Mouse (Mus musculus): ENCODE data around the gene Ifitm2. TPM values are rescaled to one million over a fixed set of nuclear protein-coding genes. Genes with fewer than 3 reads are reported as not detected.

Ifitm2 gene
- polyA plus RNA-seq (2015; fragmentation: Illumina TruSeq; extraction: RNeasy Lipid Tissue Mini Kit (QIAGEN cat#74804); ENCODE audit: insufficient read depth, low replicate concordance) = 142 TPM

GRCm38 (mm10) chr7:140955758-140956555 lies at the start of gene Ifitm2, which contains the start of gene Gm45717:
Gene Ifitm2, minus strand, starts transcription at chr7:140955987.
Gene Gm45717, minus strand, starts transcription at chr7:140955937.

GRCm38 (mm10) chr7:140966921-140967320 lies 11.1 kb upstream of the Ifitm2 start, which contains the start of gene Ifitm1:
Gene Ifitm1, plus strand, starts transcription at chr7:140967221.

GRCm38 (mm10) chr7:140949824-140950530 lies 5.8 kb downstream of the Ifitm2 start, which contains the start of gene Ifitm5:
Gene Ifitm5, minus strand, starts transcription at chr7:140950291.

GRCm38 (mm10) chr7:140941222-140942051 lies 14.3 kb downstream of the Ifitm2 start, which contains the start of gene Pgghg:
Gene Pgghg, plus strand, starts transcription at chr7:140941391.

GRCm38 (mm10) chr7:140920418-140921029 lies 35.3 kb downstream of the Ifitm2 start, which contains the start of gene Nlrp6:
Gene Nlrp6, plus strand, starts transcription at chr7:140920902.

Other genes with a start within 250 kb of the Ifitm2 start
- gene Cyp2e1, start 192.2 kb downstream of the Ifitm2 start, polyA plus RNA-seq (2015; fragmentation: Illumina TruSeq; extraction: RNeasy Lipid Tissue Mini Kit (QIAGEN cat#74804); ENCODE audit: insufficient read depth, low replicate concordance) = 5.1 TPM
- gene Syce1, start 168.1 kb downstream of the Ifitm2 start, polyA plus RNA-seq (2015; fragmentation: Illumina TruSeq; extraction: RNeasy Lipid Tissue Mini Kit (QIAGEN cat#74804); ENCODE audit: insufficient read depth, low replicate concordance) = 0.75 TPM
- gene Zfp941, start 133.8 kb downstream of the Ifitm2 start, polyA plus RNA-seq (2015; fragmentation: Illumina TruSeq; extraction: RNeasy Lipid Tissue Mini Kit (QIAGEN cat#74804); ENCODE audit: insufficient read depth, low replicate concordance) = not detected
- gene Urah, start 121.0 kb downstream of the Ifitm2 start, polyA plus RNA-seq (2015; fragmentation: Illumina TruSeq; extraction: RNeasy Lipid Tissue Mini Kit (QIAGEN cat#74804); ENCODE audit: insufficient read depth, low replicate concordance) = not detected
- gene Scgb1c1, start 110.4 kb downstream of the Ifitm2 start, polyA plus RNA-seq (2015; fragmentation: Illumina TruSeq; extraction: RNeasy Lipid Tissue Mini Kit (QIAGEN cat#74804); ENCODE audit: insufficient read depth, low replicate concordance) = not detected
- gene Odf3, start 108.2 kb downstream of the Ifitm2 start, polyA plus RNA-seq (2015; fragmentation: Illumina TruSeq; extraction: RNeasy Lipid Tissue Mini Kit (QIAGEN cat#74804); ENCODE audit: insufficient read depth, low replicate concordance) = not detected
- gene Gm45785, start 99.7 kb downstream of the Ifitm2 start, polyA plus RNA-seq (2015; fragmentation: Illumina TruSeq; extraction: RNeasy Lipid Tissue Mini Kit (QIAGEN cat#74804); ENCODE audit: insufficient read depth, low replicate concordance) = not detected
- gene Ric8a, start 99.0 kb downstream of the Ifitm2 start, polyA plus RNA-seq (2015; fragmentation: Illumina TruSeq; extraction: RNeasy Lipid Tissue Mini Kit (QIAGEN cat#74804); ENCODE audit: insufficient read depth, low replicate concordance) = 50.8 TPM
- 16.2 TPM for gene Bet1l, start 98.4 kb downstream of the Ifitm2 start, polyA plus RNA-seq (2015; fragmentation: Illumina TruSeq; extraction: RNeasy Lipid Tissue Mini Kit (QIAGEN cat#74804); ENCODE audit: insufficient read depth, low replicate concordance)
- 119 TPM for gene Psmd13, start 74.0 kb downstream of the Ifitm2 start, polyA plus RNA-seq (2015; fragmentation: Illumina TruSeq; extraction: RNeasy Lipid Tissue Mini Kit (QIAGEN cat#74804); ENCODE audit: insufficient read depth, low replicate concordance)
- 10.2 TPM for gene Sirt3, start 73.7 kb downstream of the Ifitm2 start, polyA plus RNA-seq (2015; fragmentation: Illumina TruSeq; extraction: RNeasy Lipid Tissue Mini Kit (QIAGEN cat#74804); ENCODE audit: insufficient read depth, low replicate concordance)
- gene Cox8b, start 55.5 kb downstream of the Ifitm2 start, polyA plus RNA-seq (2015; fragmentation: Illumina TruSeq; extraction: RNeasy Lipid Tissue Mini Kit (QIAGEN cat#74804); ENCODE audit: insufficient read depth, low replicate concordance) = not detected
- 0.07 TPM for gene Nlrp6, start 35.1 kb downstream of the Ifitm2 start, polyA plus RNA-seq (2015; fragmentation: Illumina TruSeq; extraction: RNeasy Lipid Tissue Mini Kit (QIAGEN cat#74804); ENCODE audit: insufficient read depth, low replicate concordance)
- gene Pgghg, start 14.6 kb downstream of the Ifitm2 start, polyA plus RNA-seq (2015; fragmentation: Illumina TruSeq; extraction: RNeasy Lipid Tissue Mini Kit (QIAGEN cat#74804); ENCODE audit: insufficient read depth, low replicate concordance) = 11.0 TPM
- 0.47 TPM for gene Ifitm5, start 5.7 kb downstream of the Ifitm2 start, polyA plus RNA-seq (2015; fragmentation: Illumina TruSeq; extraction: RNeasy Lipid Tissue Mini Kit (QIAGEN cat#74804); ENCODE audit: insufficient read depth, low replicate concordance)
- not detected for gene Gm45717, start 50 bp downstream of the Ifitm2 start, polyA plus RNA-seq (2015; fragmentation: Illumina TruSeq; extraction: RNeasy Lipid Tissue Mini Kit (QIAGEN cat#74804); ENCODE audit: insufficient read depth, low replicate concordance)
- 72.5 TPM for gene Ifitm1, start 11.2 kb upstream of the Ifitm2 start, polyA plus RNA-seq (2015; fragmentation: Illumina TruSeq; extraction: RNeasy Lipid Tissue Mini Kit (QIAGEN cat#74804); ENCODE audit: insufficient read depth, low replicate concordance)
- gene Ifitm3, start 54.8 kb upstream of the Ifitm2 start, polyA plus RNA-seq (2015; fragmentation: Illumina TruSeq; extraction: RNeasy Lipid Tissue Mini Kit (QIAGEN cat#74804); ENCODE audit: insufficient read depth, low replicate concordance) = 262 TPM
- gene Ifitm6, start 61.9 kb upstream of the Ifitm2 start, polyA plus RNA-seq (2015; fragmentation: Illumina TruSeq; extraction: RNeasy Lipid Tissue Mini Kit (QIAGEN cat#74804); ENCODE audit: insufficient read depth, low replicate concordance) = 60.0 TPM
- not detected for gene Gm17387, start 73.1 kb upstream of the Ifitm2 start, polyA plus RNA-seq (2015; fragmentation: Illumina TruSeq; extraction: RNeasy Lipid Tissue Mini Kit (QIAGEN cat#74804); ENCODE audit: insufficient read depth, low replicate concordance)
- gene B4galnt4, start 105.1 kb upstream of the Ifitm2 start, polyA plus RNA-seq (2015; fragmentation: Illumina TruSeq; extraction: RNeasy Lipid Tissue Mini Kit (QIAGEN cat#74804); ENCODE audit: insufficient read depth, low replicate concordance) = 0.21 TPM
- gene Pkp3, start 122.2 kb upstream of the Ifitm2 start, polyA plus RNA-seq (2015; fragmentation: Illumina TruSeq; extraction: RNeasy Lipid Tissue Mini Kit (QIAGEN cat#74804); ENCODE audit: insufficient read depth, low replicate concordance) = 14.6 TPM
- 22.3 TPM for gene Sigirr, start 144.6 kb upstream of the Ifitm2 start, polyA plus RNA-seq (2015; fragmentation: Illumina TruSeq; extraction: RNeasy Lipid Tissue Mini Kit (QIAGEN cat#74804); ENCODE audit: insufficient read depth, low replicate concordance)
- not detected for gene Ano9, start 161.8 kb upstream of the Ifitm2 start, polyA plus RNA-seq (2015; fragmentation: Illumina TruSeq; extraction: RNeasy Lipid Tissue Mini Kit (QIAGEN cat#74804); ENCODE audit: insufficient read depth, low replicate concordance)
- gene Ptdss2, start 166.4 kb upstream of the Ifitm2 start, polyA plus RNA-seq (2015; fragmentation: Illumina TruSeq; extraction: RNeasy Lipid Tissue Mini Kit (QIAGEN cat#74804); ENCODE audit: insufficient read depth, low replicate concordance) = 20.3 TPM
- 38.6 TPM for gene Rnh1, start 216.9 kb upstream of the Ifitm2 start, polyA plus RNA-seq (2015; fragmentation: Illumina TruSeq; extraction: RNeasy Lipid Tissue Mini Kit (QIAGEN cat#74804); ENCODE audit: insufficient read depth, low replicate concordance)
- gene Hras, start 238.0 kb upstream of the Ifitm2 start, polyA plus RNA-seq (2015; fragmentation: Illumina TruSeq; extraction: RNeasy Lipid Tissue Mini Kit (QIAGEN cat#74804); ENCODE audit: insufficient read depth, low replicate concordance) = 16.9 TPM
- 1.5 TPM for gene Lrrc56, start 238.2 kb upstream of the Ifitm2 start, polyA plus RNA-seq (2015; fragmentation: Illumina TruSeq; extraction: RNeasy Lipid Tissue Mini Kit (QIAGEN cat#74804); ENCODE audit: insufficient read depth, low replicate concordance)

Data from spleen, adult 10 weeks (tissue).